In genomic region chr3:41031286-41032210, GRCm38 (mm10) we compare ENCODE assay signal across 22 mouse cellular contexts. TPM values are rescaled to one million over a fixed set of nuclear protein-coding genes. Genes with fewer than 3 reads are reported as not detected.
A peak's percentile ranks its signal among the peaks of the same experiment; 100 is the strongest.
DNase-seq lines count a peak whose midpoint lies in the region; ATAC-seq and TF ChIP-seq lines count a peak whose summit lies in the region.
"Had no signal": no experiment of that assay in that cellular context is flagged by ENCODE, and none has a peak within 500 bp of the region (broad histone marks: within the 10 kb centered on the region; RNA-seq: fewer than 3 reads in every experiment).

No protein-coding gene starts in this region.

- no peaks in the 10 kb centered on the region for H3K27me3 ChIP-seq in heart, embryonic 10.5 days (ENCODE audit: insufficient read depth, poor library complexity, severe bottlenecking)
- no peaks in the 10 kb centered on the region for H3K27me3 ChIP-seq in Patski
- H3K27me3 ChIP-seq: CH12.LX; embryonic facial prominence, embryonic 13.5 days; forebrain, embryonic 13.5 days; heart, embryonic 15.5 days; intestine, embryonic 15.5 days had no signal

- no peak overlapping the region for H3K4me3 ChIP-seq in heart, embryonic 10.5 days
- no peak overlapping the region for H3K4me3 ChIP-seq in lung, adult 2 months (replicated peaks; ENCODE audit: extremely low read depth, low read depth, low read length)
- H3K4me3 ChIP-seq: embryonic facial prominence, embryonic 13.5 days; forebrain, embryonic 13.5 days; gastrocnemius, adult 2 months; heart, embryonic 15.5 days; hindbrain, embryonic 10.5 days; intestine, embryonic 15.5 days had no signal

- H3K4me1 ChIP-seq in heart, embryonic 10.5 days = no peaks in the 10 kb centered on the region
- no peaks in the 10 kb centered on the region for H3K4me1 ChIP-seq in lung, adult 2 months (ENCODE audit: control insufficient read depth, insufficient read depth, low read length)
- H3K4me1 ChIP-seq: embryonic facial prominence, embryonic 13.5 days; forebrain, embryonic 13.5 days; heart, embryonic 15.5 days; hindbrain, embryonic 10.5 days; intestine, embryonic 15.5 days had no signal

- 79% methylated on average over 12 of the region's 12 CpGs for WGBS in heart, embryonic 10.5 days
- 71% methylated on average over 12 of the region's 12 CpGs for WGBS in lung, adult 2 months

- in situ Hi-C loops in Patski (cut with MboI; ENCODE audit: low pct_unique_long_range_greater_than_20kb) = no loop called here

- POLR2A ChIA-PET in Patski (lab: Charles Lee) = no interaction called here

- CTCF ChIA-PET in Patski (lab: Charles Lee) = interaction anchor here (0.9 to 3.1 kb wide), 3 partner anchors 9 to 16 kb away, joined by 3 to 16 read pairs (median 3); no protein-coding TSS in a partner anchor

- H3K36me3 ChIP-seq in heart, embryonic 10.5 days = no peaks in the 10 kb centered on the region
- H3K36me3 ChIP-seq: embryonic facial prominence, embryonic 13.5 days; heart, embryonic 15.5 days; hindbrain, embryonic 10.5 days; intestine, embryonic 15.5 days had no signal

- H3K27ac ChIP-seq in heart, embryonic 10.5 days = no peak overlapping the region
- H3K27ac ChIP-seq: embryonic facial prominence, embryonic 13.5 days; forebrain, embryonic 13.5 days; gastrocnemius, adult 2 months; heart, embryonic 15.5 days; hindbrain, embryonic 10.5 days; hindbrain, embryonic 14.5 days; intestine, embryonic 15.5 days had no signal

- intact Hi-C loops in heart, postnatal 25 days (cut with DNase I) = no loop called here

- peak; percentile 84 for ATAC-seq in Patski
- ATAC-seq: forebrain, embryonic 13.5 days; forebrain, postnatal 0 days; intestine, embryonic 15.5 days had no signal

- peak; percentile 60 for TF ChIP-seq CTCF in Patski (IDR thresholded peaks at IDR 0.05)
- TF ChIP-seq CTCF in lung, adult 2 months (IDR thresholded peaks at IDR 0.05; ENCODE audit: insufficient read depth, low read length) = no peak

- no peaks in the 10 kb centered on the region for H3K9me3 ChIP-seq in heart, embryonic 10.5 days
- H3K9me3 ChIP-seq: embryonic facial prominence, embryonic 13.5 days; forebrain, embryonic 13.5 days; heart, embryonic 15.5 days; hindbrain, embryonic 10.5 days; intestine, embryonic 15.5 days had no signal

- DNase-seq in heart, embryonic 10.5 days (ENCODE audit: low spot score) = peak; percentile 47
- no peak for DNase-seq in heart, postnatal 25 days (ENCODE audit: low spot score)
- DNase-seq in 3134 (ENCODE audit: extremely low read depth, insufficient read length, low spot score) (peak; percentile 36), Patski (ENCODE audit: low read depth, low spot score) (peak; percentile 54)
- DNase-seq in CD4-positive, CD25-positive, alpha-beta regulatory T cell, adult 2 months (ENCODE audit: low read depth, low spot score) = peak; percentile 2
- no peak for DNase-seq in spleen, postnatal 36 days (ENCODE audit: low spot score in 2 of 2)
- DNase-seq in lung, adult 2 months = no peak
- DNase-seq: adrenal gland, postnatal 10 days; cerebellum, adult 11 months; cerebellum, adult 8-10 months; cerebellum, postnatal 14 days; forebrain, postnatal 0 days; gastrocnemius, adult 2 months; gastrocnemius, postnatal 25 days; heart, postnatal 14 days had no signal

- TF ChIP-seq POLR2A in lung, adult 2 months (IDR thresholded peaks at IDR 0.05; ENCODE audit: borderline replicate concordance, extremely low read depth, low read depth, low read length) = no peak

RNA-seq across cellular contexts. Expression of gene Pgrmc2, which starts 51.3 kb away (rescaled TPM):
- 40.1 and 44.4 TPM in 2 replicates for polyA plus RNA-seq in heart, embryonic 10.5 days (2016; fragmentation: Nextera tagmentation; extraction: Ambion mirVana)
- total RNA-seq in heart, postnatal 25 days (2021) = 10 to 100 TPM; 27.5 to 30.1 TPM
- polyA plus RNA-seq in Patski (2021) = 99.6 TPM
- 15.8 and 19.1 TPM in 2 replicates for polyA plus RNA-seq in lung, adult 2 months (2012; rRNA removed)

Comparison
In these comparisons a context has a peak if more than half of its experiments do, and no peak if none do; other contexts are left out.
1. DNase-seq: peak in heart, embryonic 10.5 days (single experiment), 3134 (single experiment), CD4-positive, CD25-positive, alpha-beta regulatory T cell, adult 2 months (single experiment) and Patski (single experiment); none in heart, postnatal 25 days (single experiment), spleen, postnatal 36 days (0 of 2) and lung, adult 2 months (single experiment).